Mouse (Mus musculus): Measurements from ENCODE around the gene Glyat. TPM values are rescaled to one million over a fixed set of nuclear protein-coding genes. Genes with fewer than 3 reads are reported as not detected.
"Not testable (repeated sequence)": the region's sequence is repeated elsewhere in the genome, so short reads cannot be mapped to it uniquely, and the experiment has no call there.

Gene Glyat
- total and polyA plus RNA-seq, 3 experiments: not detected

DNA sequence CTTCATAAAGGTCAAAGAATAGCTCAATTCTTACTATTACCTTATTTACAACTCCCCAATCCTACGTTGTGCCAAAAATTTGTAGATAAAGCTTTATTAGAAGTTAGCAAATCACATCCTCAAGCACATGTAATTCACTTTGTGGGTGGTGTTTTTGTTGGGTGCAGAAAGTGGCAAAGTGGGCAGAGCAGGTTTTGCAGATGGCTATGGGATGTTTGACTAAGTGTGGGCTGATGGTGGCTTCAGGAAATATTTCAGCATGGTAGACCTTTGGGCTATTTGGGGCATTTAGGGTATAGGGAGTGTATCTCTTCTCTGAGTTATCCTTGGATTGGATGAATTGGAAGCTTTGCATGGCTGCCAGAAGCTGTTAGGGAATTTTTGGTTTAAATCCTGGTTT, 33.0 kb downstream of the Glyat start:
- no peak overlapping the region for H3K4me2 ChIP-seq (ENCODE audit: insufficient read depth, low read depth, poor library complexity, severe bottlenecking)
- TF ChIP-seq TCF12 (IDR thresholded peaks at IDR 0.05; ENCODE audit: low read depth, low read length) (no peak), ZNF384 (IDR thresholded peaks at IDR 0.05; ENCODE audit: low read depth, low read length) (no peak), MAZ (IDR thresholded peaks at IDR 0.05; ENCODE audit: low read depth, low read length) (no peak), ZC3H11A (IDR thresholded peaks at IDR 0.05; ENCODE audit: low read depth, low read length) (no peak), MEF2A (IDR thresholded peaks at IDR 0.05; ENCODE audit: borderline replicate concordance, low read depth, low read length) (no peak)
- DNase-seq (ENCODE audit: extremely low read depth): no peak
- no peak overlapping the region for H3K9ac ChIP-seq (ENCODE audit: insufficient read depth, low read depth)
- no peaks in the 10 kb centered on the region for H3K27me3 ChIP-seq (replicated peaks)
- H3K79me2 ChIP-seq (replicated peaks; ENCODE audit: control insufficient read depth, extremely low read depth, insufficient read depth, poor library complexity, severe bottlenecking): no peaks in the 10 kb centered on the region
- H3K4me1 ChIP-seq (ENCODE audit: control insufficient read depth in 1 of 2, insufficient read depth in 2 of 2): no peaks in the 10 kb centered on the region
- H3K4me3 ChIP-seq (replicated peaks in 1 of 3; ENCODE audit: low read depth in 2 of 3, low read length in 2 of 3, poor library complexity in 1 of 3): no peak overlapping the region
- H3K27ac ChIP-seq (ENCODE audit: insufficient read depth, low read depth): no peak overlapping the region
- H3K9me3 ChIP-seq (replicated peaks; ENCODE audit: low read length): no peaks in the 10 kb centered on the region
- H3K36me3 ChIP-seq (replicated peaks in 1 of 2; ENCODE audit: control insufficient read depth in 1 of 2, insufficient read depth in 1 of 2, low read length in 1 of 2): no peaks in the 10 kb centered on the region
- dilution Hi-C loops (cut with MboI; ENCODE audit: extremely low pct_ligation_motif_present, extremely low pct_unique_long_range_greater_than_20kb, low sequenced_read_pairs): no loop called here
- in situ Hi-C loops (cut with MboI; ENCODE audit: low pct_ligation_motif_present, low pct_unique_long_range_greater_than_20kb, low sequenced_read_pairs): no loop called here

DNA sequence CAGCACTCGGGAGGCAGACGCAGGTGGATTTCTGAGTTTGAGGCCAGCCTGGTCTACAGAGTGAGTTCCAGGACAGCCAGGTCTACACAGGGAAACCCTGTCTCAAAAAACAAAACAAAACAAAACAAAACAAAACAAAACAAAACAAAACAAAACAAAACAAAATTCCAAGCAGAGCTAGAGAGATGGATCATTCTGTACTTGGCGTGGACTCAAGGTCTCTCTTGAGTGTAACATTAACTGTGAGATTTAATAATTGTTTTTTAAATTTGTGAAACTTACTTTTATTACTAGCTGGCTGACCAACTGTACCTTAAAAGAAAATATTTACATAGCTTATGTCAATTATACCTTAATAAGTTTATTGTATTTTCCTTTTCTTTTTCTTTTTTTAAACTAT, 35.5 kb downstream of the Glyat start:
- H3K9me3 ChIP-seq (replicated peaks; ENCODE audit: low read length); in situ Hi-C loops (cut with MboI; ENCODE audit: low pct_ligation_motif_present, low pct_unique_long_range_greater_than_20kb, low sequenced_read_pairs); H3K4me3 ChIP-seq (replicated peaks in 1 of 3; ENCODE audit: low read depth in 2 of 3, low read length in 2 of 3, poor library complexity in 1 of 3); H3K4me1 ChIP-seq (ENCODE audit: control insufficient read depth in 1 of 2, insufficient read depth in 2 of 2); H3K27me3 ChIP-seq (replicated peaks); DNase-seq (ENCODE audit: extremely low read depth); H3K4me2 ChIP-seq (ENCODE audit: insufficient read depth, low read depth, poor library complexity, severe bottlenecking); H3K79me2 ChIP-seq (replicated peaks; ENCODE audit: control insufficient read depth, extremely low read depth, insufficient read depth, poor library complexity, severe bottlenecking); H3K9ac ChIP-seq (ENCODE audit: insufficient read depth, low read depth); dilution Hi-C loops (cut with MboI; ENCODE audit: extremely low pct_ligation_motif_present, extremely low pct_unique_long_range_greater_than_20kb, low sequenced_read_pairs); H3K36me3 ChIP-seq (replicated peaks in 1 of 2; ENCODE audit: control insufficient read depth in 1 of 2, insufficient read depth in 1 of 2, low read length in 1 of 2); H3K27ac ChIP-seq (ENCODE audit: insufficient read depth, low read depth): not testable (repeated sequence)

DNA sequence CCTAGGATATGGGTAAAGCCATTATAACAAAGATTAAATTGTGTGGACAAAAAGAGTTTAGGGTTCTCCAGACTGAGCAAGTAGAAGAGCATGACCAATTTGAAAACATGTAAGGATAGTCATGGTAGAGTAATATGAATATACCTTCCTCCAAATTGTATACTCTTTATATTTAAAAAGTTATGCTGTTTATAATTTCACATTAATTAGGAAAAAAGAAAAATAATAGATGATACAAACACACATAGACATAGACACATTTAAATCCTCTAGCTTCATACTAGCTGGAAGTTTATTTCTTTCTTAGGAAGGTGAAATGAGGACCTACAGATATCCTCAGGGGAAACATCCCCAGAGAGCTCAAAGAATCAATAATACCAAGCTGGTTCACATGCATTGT, 37.0 kb downstream of the Glyat start, which contains the start of gene Olfr1442:
Olfr1442 (plus strand) TSS at position 301 of the 400 bp plus-strand sequence.
- H3K9ac ChIP-seq (ENCODE audit: insufficient read depth, low read depth): no peak within 1 kb of the TSS
- H3K79me2 ChIP-seq (replicated peaks; ENCODE audit: control insufficient read depth, extremely low read depth, insufficient read depth, poor library complexity, severe bottlenecking): no peaks in the 10 kb centered on the region
- no peak within 1 kb of the TSS for H3K4me2 ChIP-seq (ENCODE audit: insufficient read depth, low read depth, poor library complexity, severe bottlenecking)
- H3K27me3 ChIP-seq (replicated peaks): no peaks in the 10 kb centered on the region
- dilution Hi-C loops (cut with MboI; ENCODE audit: extremely low pct_ligation_motif_present, extremely low pct_unique_long_range_greater_than_20kb, low sequenced_read_pairs) (no loop called here), in situ Hi-C loops (cut with MboI; ENCODE audit: low pct_ligation_motif_present, low pct_unique_long_range_greater_than_20kb, low sequenced_read_pairs) (no loop called here)
- H3K27ac ChIP-seq (ENCODE audit: insufficient read depth, low read depth): no peak within 1 kb of the TSS
- no peaks in the 10 kb centered on the region for H3K9me3 ChIP-seq (replicated peaks; ENCODE audit: low read length)
- DNase-seq (ENCODE audit: extremely low read depth): no peak
- no peak within 1 kb of the TSS for H3K4me3 ChIP-seq (replicated peaks in 1 of 3; ENCODE audit: low read depth in 2 of 3, low read length in 2 of 3, poor library complexity in 1 of 3)
- no peaks in the 10 kb centered on the region for H3K4me1 ChIP-seq (ENCODE audit: control insufficient read depth in 1 of 2, insufficient read depth in 2 of 2)
- TF ChIP-seq MYC (IDR thresholded peaks at IDR 0.05; ENCODE audit: low read depth, low read length): no peak
- TF ChIP-seq KAT2A (IDR thresholded peaks at IDR 0.05; ENCODE audit: insufficient replicate concordance, low read length): no peak
- no peak for TF ChIP-seq RCOR1 (conservative IDR thresholded peaks at IDR 0.05; ENCODE audit: low read depth, low read length)
- TF ChIP-seq BHLHE40 (IDR thresholded peaks at IDR 0.05; ENCODE audit: low read depth, low read length): no peak
- TF ChIP-seq PAX5 (IDR thresholded peaks at IDR 0.05; ENCODE audit: low read length): no peak
- TF ChIP-seq MAX (IDR thresholded peaks at IDR 0.05; ENCODE audit: low read length): no peak
- no peak for TF ChIP-seq JUN (IDR thresholded peaks at IDR 0.05; ENCODE audit: insufficient read depth, low read depth, low read length)
- TF ChIP-seq USF2 (conservative IDR thresholded peaks at IDR 0.05; ENCODE audit: low read depth, low read length): no peak
- no peak for TF ChIP-seq CHD2 (IDR thresholded peaks at IDR 0.05; ENCODE audit: low read length)
- no peaks in the 10 kb centered on the region for H3K36me3 ChIP-seq (replicated peaks in 1 of 2; ENCODE audit: control insufficient read depth in 1 of 2, insufficient read depth in 1 of 2, low read length in 1 of 2)

All from CH12.LX (cell line).